Mouse (Mus musculus) induced T-regulatory cell, adult 2 months (primary cell): ENCODE data around the gene Necab3.

Experiments
- DNase-seq: peaks from one replicate; pipeline ENCODE4 v3.0.0-alpha.2; 2012; ENCODE audit warnings: low read depth

Gene Necab3

GRCm38 (mm10) chr2:154541630-154542029 lies 17.1 kb downstream of the Necab3 start:
- DNase-seq: no peak

GRCm38 (mm10) chr2:154539720-154540119 lies 19.0 kb downstream of the Necab3 start:
- DNase-seq: peak; percentile 38

- no peak for DNase-seq
Observed at GRCm38 (mm10) chr2:154538710-154539109, 20.0 kb downstream of the Necab3 start.

- no peak for DNase-seq
Observed at GRCm38 (mm10) chr2:154538310-154538709, 20.4 kb downstream of the Necab3 start.

GRCm38 (mm10) chr2:154534704-154535270 lies 23.9 kb downstream of the Necab3 start:
- DNase-seq: no peak

- no peak for DNase-seq
Observed at GRCm38 (mm10) chr2:154532888-154533287, 25.8 kb downstream of the Necab3 start.

- no peak for DNase-seq
Observed at GRCm38 (mm10) chr2:154526531-154526930, 32.2 kb downstream of the Necab3 start.

GRCm38 (mm10) chr2:154525285-154525684 lies 33.4 kb downstream of the Necab3 start:
- DNase-seq: no peak

GRCm38 (mm10) chr2:154522334-154522733 lies 36.4 kb downstream of the Necab3 start:
- no peak for DNase-seq

GRCm38 (mm10) chr2:154521449-154521848 lies 37.2 kb downstream of the Necab3 start:
- DNase-seq: no peak

- no peak for DNase-seq
Observed at GRCm38 (mm10) chr2:154517424-154517823, 41.3 kb downstream of the Necab3 start.

GRCm38 (mm10) chr2:154516944-154517343 lies 41.7 kb downstream of the Necab3 start:
- DNase-seq: no peak

- DNase-seq: no peak
Observed at GRCm38 (mm10) chr2:154510141-154510540, 48.5 kb downstream of the Necab3 start.

- DNase-seq: no peak
Observed at GRCm38 (mm10) chr2:154508450-154508849, 50.2 kb downstream of the Necab3 start.

GRCm38 (mm10) chr2:154507566-154508283 lies 51.0 kb downstream of the Necab3 start:
- peak; percentile 9 for DNase-seq

- DNase-seq: no peak
Observed at GRCm38 (mm10) chr2:154507076-154507475, 51.6 kb downstream of the Necab3 start.

- no peak for DNase-seq
Observed at GRCm38 (mm10) chr2:154500758-154501157, 57.9 kb downstream of the Necab3 start.

GRCm38 (mm10) chr2:154499717-154500247 lies 58.9 kb downstream of the Necab3 start:
- no peak for DNase-seq

GRCm38 (mm10) chr2:154498571-154498970 lies 60.1 kb downstream of the Necab3 start:
- DNase-seq: no peak

- DNase-seq: no peak
Observed at GRCm38 (mm10) chr2:154495021-154495420, 63.7 kb downstream of the Necab3 start.
